Mouse (Mus musculus) lung, postnatal 0 days (tissue): ENCODE data around the gene Poldip3. TPM values are rescaled to one million over a fixed set of nuclear protein-coding genes. Genes with fewer than 3 reads are reported as not detected.

Experiments used
- ATAC-seq: fragments of 200-750 bp; cut with Nextera tagmentation; 2 replicates; pipeline ENCODE4 v1.8.0; 2017; ENCODE audit warnings: moderate library complexity
- DNase-seq: peaks from one replicate; pipeline ENCODE4 v3.0.0-alpha.2; 2016; ENCODE audit warnings: low spot score
- H3K27ac ChIP-seq: fragments of 300-500 bp; sonication (generic); 2 replicates; pipeline ENCODE4 v1.5.1; 2014; ENCODE audit warnings: antibody characterized with exemption, mild to moderate bottlenecking, low read length, mixed read lengths
- H3K27me3 ChIP-seq: fragments of 300-500 bp; sonication (generic); replicated peaks from 2 replicates; pipeline ENCODE4 v1.6.1; 2014; ENCODE audit warnings: low read length, mixed read lengths; ENCODE audit not compliant: insufficient read depth
- H3K36me3 ChIP-seq: fragments of 300-500 bp; sonication (generic); 2 replicates; pipeline ENCODE4 v1.6.1; 2014; ENCODE audit warnings: low read length, mixed read lengths; ENCODE audit not compliant: insufficient read depth
- H3K4me1 ChIP-seq: fragments of 300-500 bp; sonication (generic); 2 replicates; pipeline ENCODE4 v1.6.1; 2014; ENCODE audit warnings: antibody characterized with exemption, low read depth, low read length, mixed read lengths; ENCODE audit not compliant: insufficient read depth
- H3K4me2 ChIP-seq: fragments of 300-500 bp; sonication (generic); replicated peaks from 2 replicates; pipeline ENCODE4 v1.6.1; 2014; ENCODE audit warnings: low read depth, mild to moderate bottlenecking, low read length, moderate library complexity, mixed read lengths
- H3K4me3 ChIP-seq: fragments of 300-500 bp; sonication (generic); 2 replicates; pipeline ENCODE4 v1.5.1; 2014; ENCODE audit warnings: low read depth, low read length
- H3K9ac ChIP-seq: fragments of 300-500 bp; sonication (generic); replicated peaks from 2 replicates; pipeline ENCODE4 v1.6.1; 2014; ENCODE audit warnings: low read depth, mild to moderate bottlenecking
- H3K9me3 ChIP-seq: fragments of 300-500 bp; sonication (generic); 2 replicates; pipeline ENCODE4 v1.6.1; 2016; ENCODE audit warnings: low read length, mixed read lengths
- CTCF ChIP-seq: IDR thresholded peaks from 2 replicates; pipeline ENCODE4 v1.5.1; 2016; ENCODE audit warnings: antibody characterized with exemption, mild to moderate bottlenecking
- EP300 ChIP-seq: IDR thresholded peaks from 2 replicates; pipeline ENCODE4 v1.6.1; 2016; ENCODE audit warnings: antibody characterized with exemption, mild to moderate bottlenecking, control low read depth
- WGBS: fragments of 180-500 bp; shearing (Covaris S2); extraction: QIAGEN DNeasy Blood & Tissue Kit; methylation state at CpG from one replicate; pipeline ENCODE4 v1.1.7; 2014; 5-methylcytosine and 5-hydroxymethylcytosine counted together
- polyA plus RNA-seq: library from polyadenylated mRNA; unstranded; fragments of >200 nt; fragmentation: Nextera tagmentation; extraction: Ambion mirVana; gene quantifications from 2 replicates; pipeline ENCODE4 v1.2.1, GENCODE M21; 2015

Poldip3 gene
- polyA plus RNA-seq, 1 experiment from 2014 or later = 77.0 TPM

DNA sequence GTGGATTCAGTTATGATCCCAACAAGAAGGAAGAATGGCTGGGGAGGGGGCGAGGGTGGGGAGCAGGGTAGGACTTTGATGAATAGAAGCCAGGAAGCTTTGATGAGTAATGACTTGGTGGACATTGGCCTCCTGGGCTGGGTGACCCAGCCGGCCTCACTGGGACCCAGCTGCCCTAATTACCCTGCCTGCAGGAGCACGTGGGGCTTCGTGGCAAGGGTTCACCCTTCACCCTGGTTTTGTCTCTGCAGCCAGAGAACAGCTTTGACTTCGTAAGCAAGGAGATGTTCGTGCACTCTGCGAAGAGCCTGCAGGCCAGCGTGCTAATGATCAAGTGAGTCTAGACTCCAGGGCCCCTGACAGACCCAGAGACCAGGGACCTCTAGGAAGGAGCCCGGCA lies 35.1 kb downstream of the Poldip3 start:
- Histone ChIP-seq H3K27me3 (no peaks in the 10 kb centered on the region), H3K9me3 (no peaks in the 10 kb centered on the region), H3K4me3 (no peak overlapping the region), H3K4me2 (no peak overlapping the region), H3K9ac (no peak overlapping the region), H3K36me3 (peaks cover 20% of the 10 kb centered on the region; the same call in 1 of the 2 replicates), H3K27ac (no peak overlapping the region), H3K4me1 (no peaks in the 10 kb centered on the region)
- WGBS = 82% methylated on average over 9 of the region's 9 CpGs
- no peak for DNase-seq
- no peak for ATAC-seq
- TF ChIP-seq EP300 = no peak
- no peak for TF ChIP-seq CTCF

DNA sequence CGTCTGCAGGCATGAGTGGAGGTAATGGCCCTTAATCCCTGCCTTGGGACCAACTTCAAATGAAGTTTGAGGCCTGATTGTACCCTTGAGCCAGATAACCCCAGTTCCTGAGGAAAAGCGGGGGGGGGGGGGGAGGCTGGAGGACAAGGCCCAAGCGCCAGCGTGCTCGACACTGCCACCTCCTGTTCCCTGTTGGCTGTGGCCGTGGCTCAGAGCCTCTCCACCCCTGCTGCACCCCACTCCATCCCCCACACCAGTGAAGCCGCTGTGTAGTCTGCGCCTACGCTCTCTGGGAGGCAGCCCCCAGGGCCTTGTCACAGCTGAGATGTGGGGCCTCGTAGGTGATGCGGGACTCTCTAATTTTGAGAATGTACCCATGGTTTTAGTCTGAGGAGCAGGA lies 36.3 kb downstream of the Poldip3 start:
- H3K9ac ChIP-seq = no peak overlapping the region
- DNase-seq (peak; percentile 76), ATAC-seq (peak; percentile 83)
- peaks cover 17% of the 10 kb centered on the region; the same call in 1 of the 2 replicates for H3K36me3 ChIP-seq
- WGBS = 19% methylated on average over 10 of the region's 11 CpGs
- no peak overlapping the region for H3K4me2 ChIP-seq
- no peak overlapping the region for H3K4me3 ChIP-seq
- no peaks in the 10 kb centered on the region for H3K4me1 ChIP-seq
- no peaks in the 10 kb centered on the region for H3K9me3 ChIP-seq
- TF ChIP-seq CTCF (peak; percentile 84), EP300 (no peak)
- H3K27ac ChIP-seq = no peak overlapping the region
- no peaks in the 10 kb centered on the region for H3K27me3 ChIP-seq

DNA sequence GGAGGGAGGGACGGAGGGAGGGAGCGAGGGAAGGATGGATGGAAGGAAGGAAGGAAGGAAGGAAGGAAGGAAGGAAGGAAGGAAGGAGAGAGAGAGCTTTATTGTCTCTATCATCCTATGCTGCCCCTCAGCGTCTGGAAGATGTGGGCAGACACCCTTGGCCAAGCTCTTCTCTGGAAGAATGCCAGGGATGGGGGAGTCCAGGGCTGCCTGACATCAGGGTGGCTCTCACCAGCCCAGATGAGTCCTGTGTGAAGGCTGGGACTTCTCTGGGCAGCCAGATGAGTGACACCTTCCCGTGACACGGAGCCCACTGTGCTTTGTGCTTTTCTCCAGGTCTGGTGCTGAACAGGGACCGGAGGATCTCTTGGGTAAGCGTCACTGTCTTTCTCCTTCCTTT lies 37.3 kb downstream of the Poldip3 start:
- DNase-seq = no peak
- Histone ChIP-seq H3K36me3 (0 out of 2 replicates have a peak, but pooled peaks cover 6% of the 10 kb centered on the region), H3K4me3 (no peak overlapping the region), H3K4me2 (no peak overlapping the region), H3K27me3 (no peaks in the 10 kb centered on the region), H3K4me1 (no peaks in the 10 kb centered on the region), H3K27ac (no peak overlapping the region), H3K9ac (no peak overlapping the region), H3K9me3 (no peaks in the 10 kb centered on the region)
- TF ChIP-seq EP300 = no peak
- TF ChIP-seq CTCF = no peak
- WGBS = 75% methylated on average over 7 of the region's 7 CpGs
- ATAC-seq = no peak

DNA sequence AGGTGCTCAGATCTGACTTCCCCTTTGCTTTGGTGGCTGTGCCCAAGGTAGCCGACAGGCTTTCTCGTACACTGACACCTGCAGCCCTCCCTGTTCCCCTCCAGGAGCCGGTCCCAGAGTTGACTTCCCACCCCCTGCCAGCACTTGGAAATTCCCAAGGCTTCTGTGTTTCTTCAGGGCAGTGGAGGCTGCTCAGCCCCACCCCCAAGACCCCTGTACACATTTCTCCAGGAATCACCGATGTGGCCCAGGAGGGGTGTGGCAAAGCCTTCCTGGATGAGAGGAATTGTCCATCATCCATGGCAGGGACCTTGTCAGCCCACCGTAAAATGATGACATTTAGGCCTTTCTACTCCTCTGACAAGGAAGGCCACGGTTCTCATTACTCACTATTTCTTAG lies 37.9 kb downstream of the Poldip3 start:
- 57% methylated on average over 6 of the region's 6 CpGs for WGBS
- H3K9me3 ChIP-seq = no peaks in the 10 kb centered on the region
- no peak for DNase-seq
- H3K9ac ChIP-seq = no peak overlapping the region
- H3K4me2 ChIP-seq = no peak overlapping the region
- no peak for ATAC-seq
- 0 out of 2 replicates have a peak, but pooled peaks cover 6% of the 10 kb centered on the region for H3K36me3 ChIP-seq
- TF ChIP-seq CTCF (no peak), EP300 (no peak)
- H3K27ac ChIP-seq = no peak overlapping the region
- no peaks in the 10 kb centered on the region for H3K4me1 ChIP-seq
- H3K4me3 ChIP-seq = no peak overlapping the region
- H3K27me3 ChIP-seq = no peaks in the 10 kb centered on the region

DNA sequence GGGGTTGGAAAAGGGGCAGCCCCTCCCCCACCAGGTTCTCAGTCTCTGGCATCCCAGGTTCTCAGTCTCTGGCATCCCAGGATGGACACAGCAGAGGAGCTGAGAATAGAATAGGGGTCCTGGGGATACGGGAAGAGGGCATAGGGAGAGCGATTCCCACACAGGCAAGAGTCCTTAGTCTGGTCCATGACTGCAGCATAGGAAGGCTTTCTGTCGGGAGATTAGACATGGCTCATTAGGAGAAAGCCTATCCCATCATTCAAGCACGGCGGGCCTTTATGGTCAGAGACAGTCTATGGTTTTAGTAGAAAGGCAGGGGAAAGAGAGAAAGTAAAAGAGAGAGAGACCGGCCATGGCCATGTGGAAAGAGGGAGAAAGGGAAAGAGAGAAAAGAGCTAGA lies 41.4 kb downstream of the Poldip3 start:
- H3K4me1 ChIP-seq = no peaks in the 10 kb centered on the region
- WGBS = 81% methylated on average over 6 of the region's 6 CpGs
- no peak for DNase-seq
- TF ChIP-seq CTCF (no peak), EP300 (no peak)
- no peak overlapping the region for H3K4me3 ChIP-seq
- no peaks in the 10 kb centered on the region for H3K36me3 ChIP-seq
- no peaks in the 10 kb centered on the region for H3K9me3 ChIP-seq
- no peak overlapping the region for H3K4me2 ChIP-seq
- H3K27me3 ChIP-seq = no peaks in the 10 kb centered on the region
- no peak overlapping the region for H3K27ac ChIP-seq
- H3K9ac ChIP-seq = no peak overlapping the region
- no peak for ATAC-seq

DNA sequence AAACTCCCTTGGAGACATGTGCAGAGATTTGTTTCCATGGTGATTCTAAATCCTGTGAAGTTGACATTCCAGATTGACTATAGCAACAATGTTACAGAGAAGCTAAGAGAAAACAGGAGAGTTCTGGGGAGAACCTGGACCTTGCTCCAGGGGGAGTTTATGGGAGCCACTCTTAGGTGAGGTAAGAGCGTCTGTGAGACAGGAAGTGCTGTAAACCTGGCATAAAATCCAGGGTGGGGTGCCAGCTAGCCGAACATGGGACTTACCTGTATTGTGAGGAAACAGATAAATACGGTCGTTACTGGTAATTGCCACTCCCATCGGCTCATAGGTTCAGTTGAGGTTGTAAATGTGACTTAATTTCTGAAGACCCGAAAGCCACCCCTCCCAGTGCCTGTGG lies 42.8 kb downstream of the Poldip3 start:
- H3K4me3 ChIP-seq = no peak overlapping the region
- no peak for TF ChIP-seq CTCF
- TF ChIP-seq EP300 = no peak
- no peaks in the 10 kb centered on the region for H3K4me1 ChIP-seq
- no peaks in the 10 kb centered on the region for H3K36me3 ChIP-seq
- no peak overlapping the region for H3K27ac ChIP-seq
- WGBS = 81% methylated on average over 6 of the region's 6 CpGs
- no peaks in the 10 kb centered on the region for H3K9me3 ChIP-seq
- H3K27me3 ChIP-seq = no peaks in the 10 kb centered on the region
- DNase-seq (no peak), ATAC-seq (no peak)
- no peak overlapping the region for H3K4me2 ChIP-seq
- H3K9ac ChIP-seq = no peak overlapping the region

DNA sequence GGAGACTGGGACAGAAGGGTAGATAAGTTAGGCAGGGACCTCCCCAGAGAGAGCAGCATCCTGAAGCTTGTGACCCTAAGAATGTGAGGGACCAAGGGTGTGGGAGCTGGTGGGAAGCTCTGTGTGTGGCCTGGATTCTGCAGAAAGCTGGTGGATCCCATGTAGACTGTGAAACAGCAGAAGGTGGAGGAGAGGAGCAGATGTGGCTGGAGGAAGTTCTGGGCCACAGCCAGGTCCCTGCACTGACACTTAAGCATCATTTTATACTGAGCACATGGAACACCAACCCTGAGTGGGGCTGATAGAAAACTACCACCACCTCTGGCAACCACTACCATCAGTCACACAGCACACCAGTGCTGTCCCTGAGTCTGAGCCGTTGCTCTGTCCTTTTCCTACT lies 46.1 kb downstream of the Poldip3 start:
- DNase-seq (no peak), ATAC-seq (no peak)
- H3K4me2 ChIP-seq = no peak overlapping the region
- no peak overlapping the region for H3K9ac ChIP-seq
- no peaks in the 10 kb centered on the region for H3K9me3 ChIP-seq
- H3K4me1 ChIP-seq = peaks cover 9% of the 10 kb centered on the region; the same call in 1 of the 2 replicates
- H3K27me3 ChIP-seq = no peaks in the 10 kb centered on the region
- 45% methylated on average over 1 of the region's 1 CpGs for WGBS
- TF ChIP-seq CTCF (no peak), EP300 (no peak)
- H3K4me3 ChIP-seq = no peak overlapping the region
- no peaks in the 10 kb centered on the region for H3K36me3 ChIP-seq
- H3K27ac ChIP-seq = no peak overlapping the region
